19 mouse cellular contexts compared by ENCODE assay signal in genomic region chr6:93569866-93570265, GRCm38 (mm10).
DNase-seq lines count a peak whose midpoint lies in the region; ATAC-seq lines count a peak whose summit lies in the region.
"Had no signal": no experiment of that assay in that cellular context is flagged by ENCODE, and none has a peak within 500 bp of the region (broad histone marks: within the 10 kb centered on the region; RNA-seq: fewer than 3 reads in every experiment).

No protein-coding gene starts in this region.

- no peak overlapping the region for H3K27ac ChIP-seq in heart, embryonic 11.5 days (ENCODE audit: low read depth, low read length)
- no peak overlapping the region for H3K27ac ChIP-seq in midbrain, embryonic 11.5 days (ENCODE audit: low read depth, low read length)
- H3K27ac ChIP-seq in midbrain, embryonic 14.5 days (replicated peaks; ENCODE audit: low read depth, low read length), result no peak overlapping the region

- DNase-seq in heart, adult 11 months, result peak; percentile 64
- peak; percentile 51 for DNase-seq in midbrain, embryonic 11.5 days (ENCODE audit: low spot score, missing footprints)
- no peak for DNase-seq in midbrain, embryonic 14.5 days
- DNase-seq: adrenal gland, adult 2 months; adrenal gland, adult 8-10 months; adrenal gland, postnatal 10 days; adrenal gland, postnatal 14 days; adrenal gland, postnatal 25 days; adrenal gland, postnatal 36 days; B cell, adult 2 months; cerebellum, adult 11 months; cerebellum, adult 11-12 months; cerebellum, adult 18-20 months had no signal

- 75% methylated on average over 2 of the region's 2 CpGs for WGBS in heart, embryonic 11.5 days (ENCODE audit: insufficient replicate concordance)
- WGBS in midbrain, embryonic 11.5 days, result 93% methylated on average over 2 of the region's 2 CpGs
- 89% methylated on average over 2 of the region's 2 CpGs for WGBS in midbrain, embryonic 14.5 days

- no peak overlapping the region for H3K9ac ChIP-seq in heart, embryonic 11.5 days (ENCODE audit: low read depth, low read length)
- H3K9ac ChIP-seq in midbrain, embryonic 11.5 days (ENCODE audit: low read length), result no peak overlapping the region
- no peak overlapping the region for H3K9ac ChIP-seq in midbrain, embryonic 14.5 days (replicated peaks; ENCODE audit: low read length)

- H3K36me3 ChIP-seq in heart, embryonic 11.5 days (ENCODE audit: control insufficient read depth, insufficient read depth, low read length), result no peaks in the 10 kb centered on the region
- H3K36me3 ChIP-seq in midbrain, embryonic 11.5 days (ENCODE audit: control insufficient read depth, insufficient read depth, low read length), result no peaks in the 10 kb centered on the region
- H3K36me3 ChIP-seq in midbrain, embryonic 14.5 days (ENCODE audit: control insufficient read depth, insufficient read depth, low read length), result no peaks in the 10 kb centered on the region
- H3K36me3 ChIP-seq: G1E had no signal

- no peak overlapping the region for H3K4me3 ChIP-seq in heart, embryonic 11.5 days (ENCODE audit: low read depth, low read length)
- no peak overlapping the region for H3K4me3 ChIP-seq in midbrain, embryonic 11.5 days (ENCODE audit: low read depth, low read length)
- H3K4me3 ChIP-seq in midbrain, embryonic 14.5 days (replicated peaks; ENCODE audit: low read depth, low read length), result no peak overlapping the region

- H3K9me3 ChIP-seq in heart, embryonic 11.5 days (replicated peaks; ENCODE audit: control insufficient read depth, low read length), result no peaks in the 10 kb centered on the region
- no peaks in the 10 kb centered on the region for H3K9me3 ChIP-seq in midbrain, embryonic 11.5 days (ENCODE audit: control insufficient read depth, low read length)
- no peaks in the 10 kb centered on the region for H3K9me3 ChIP-seq in midbrain, embryonic 14.5 days (ENCODE audit: control insufficient read depth, low read length)
- H3K9me3 ChIP-seq: G1E had no signal

- ATAC-seq in heart, embryonic 11.5 days (replicated peaks; ENCODE audit: insufficient number of reproducible peaks, low FRiP score, low TSS enrichment), result no peak
- no peak for ATAC-seq in midbrain, embryonic 11.5 days (ENCODE audit: low FRiP score)
- ATAC-seq in midbrain, embryonic 14.5 days (ENCODE audit: low FRiP score, low TSS enrichment), result no peak
- ATAC-seq: activated CD4-positive, CD25-positive, alpha-beta regulatory T cell, adult 4 months; CD4-positive, CD25-positive, alpha-beta regulatory T cell, adult 4 months; Patski had no signal

- no peaks in the 10 kb centered on the region for H3K27me3 ChIP-seq in heart, embryonic 11.5 days (ENCODE audit: control insufficient read depth, insufficient read depth, low read length)
- peaks cover 7% of the 10 kb centered on the region; the same call in 1 of the 2 replicates for H3K27me3 ChIP-seq in midbrain, embryonic 11.5 days (ENCODE audit: control insufficient read depth, insufficient read depth, low read length)
- H3K27me3 ChIP-seq in midbrain, embryonic 14.5 days (ENCODE audit: control insufficient read depth, insufficient read depth, low read length), result no peaks in the 10 kb centered on the region
- H3K27me3 ChIP-seq: CH12.LX, Patski had no signal

- H3K4me1 ChIP-seq in heart, embryonic 11.5 days (ENCODE audit: control insufficient read depth, insufficient read depth, low read length), result no peaks in the 10 kb centered on the region
- H3K4me1 ChIP-seq in midbrain, embryonic 11.5 days (ENCODE audit: control insufficient read depth, insufficient read depth, low read length), result no peaks in the 10 kb centered on the region; the same call in 1 of the 2 replicates
- no peaks in the 10 kb centered on the region for H3K4me1 ChIP-seq in midbrain, embryonic 14.5 days (ENCODE audit: control insufficient read depth, insufficient read depth, low read length)

- no peak overlapping the region for H3K4me2 ChIP-seq in heart, embryonic 11.5 days
- H3K4me2 ChIP-seq in midbrain, embryonic 11.5 days, result no peak overlapping the region
- no peak overlapping the region for H3K4me2 ChIP-seq in midbrain, embryonic 14.5 days (ENCODE audit: low read length)
